Mouse (Mus musculus) lung, embryonic 14.5 days (tissue): ENCODE results near the gene Sh2d7. TPM values are rescaled to one million over a fixed set of nuclear protein-coding genes. Genes with fewer than 3 reads are reported as not detected.
A peak's percentile ranks its signal among the peaks of the same experiment; 100 is the strongest.

Source experiments
- ATAC-seq: fragments of 200-750 bp; cut with Nextera tagmentation; 2 replicates; pipeline ENCODE4 v1.8.0; 2017; ENCODE audit warnings: mild to moderate bottlenecking, moderate TSS enrichment, moderate library complexity; ENCODE audit not compliant: insufficient read depth
- DNase-seq: peaks from one replicate; pipeline ENCODE4 v3.0.0-alpha.2; 2015
- H3K27ac ChIP-seq: fragments of 300-500 bp; sonication (generic); 2 replicates; pipeline ENCODE4 v1.5.1; 2014; ENCODE audit warnings: low read depth, mild to moderate bottlenecking, moderate library complexity
- H3K27me3 ChIP-seq: fragments of 300-500 bp; sonication (generic); 2 replicates; pipeline ENCODE4 v1.6.1; 2014; ENCODE audit warnings: low read length, control low read depth; ENCODE audit not compliant: insufficient read depth
- H3K36me3 ChIP-seq: fragments of 300-500 bp; sonication (generic); 2 replicates; pipeline ENCODE4 v1.6.1; 2014; ENCODE audit warnings: control low read depth; ENCODE audit not compliant: insufficient read depth
- H3K4me1 ChIP-seq: fragments of 300-500 bp; sonication (generic); 2 replicates; pipeline ENCODE4 v1.6.1; 2014; ENCODE audit warnings: antibody characterized with exemption, control low read depth; ENCODE audit not compliant: insufficient read depth
- H3K4me2 ChIP-seq: fragments of 300-500 bp; sonication (generic); 2 replicates; pipeline ENCODE4 v1.6.1; 2014; ENCODE audit warnings: mild to moderate bottlenecking
- H3K4me3 ChIP-seq: fragments of 300-500 bp; sonication (generic); 2 replicates; pipeline ENCODE4 v1.5.1; 2014; ENCODE audit warnings: low read depth, low read length
- H3K9ac ChIP-seq: fragments of 300-500 bp; sonication (generic); 2 replicates; pipeline ENCODE4 v1.6.1; 2014
- H3K9me3 ChIP-seq: fragments of 300-500 bp; sonication (generic); 2 replicates; pipeline ENCODE4 v1.6.1; 2016; ENCODE audit warnings: low read depth, low read length, control low read depth
- CTCF ChIP-seq: IDR thresholded peaks from 2 replicates; pipeline ENCODE4 v1.5.1; 2016; ENCODE audit warnings: antibody characterized with exemption, low read depth
- WGBS: fragments of 180-500 bp; shearing (Covaris S2); extraction: QIAGEN DNeasy Blood & Tissue Kit; methylation state at CpG from one replicate; pipeline ENCODE4 v1.1.7; 2014; 5-methylcytosine and 5-hydroxymethylcytosine counted together
- polyA plus RNA-seq: library from polyadenylated mRNA; unstranded; fragments of >200 nt; fragmentation: Nextera tagmentation; extraction: Ambion mirVana; gene quantifications from 2 replicates; pipeline ENCODE4 v1.2.1, GENCODE M21; 2014

Gene Sh2d7
- polyA plus RNA-seq, 1 experiment from 2014 or later = not detected

DNA sequence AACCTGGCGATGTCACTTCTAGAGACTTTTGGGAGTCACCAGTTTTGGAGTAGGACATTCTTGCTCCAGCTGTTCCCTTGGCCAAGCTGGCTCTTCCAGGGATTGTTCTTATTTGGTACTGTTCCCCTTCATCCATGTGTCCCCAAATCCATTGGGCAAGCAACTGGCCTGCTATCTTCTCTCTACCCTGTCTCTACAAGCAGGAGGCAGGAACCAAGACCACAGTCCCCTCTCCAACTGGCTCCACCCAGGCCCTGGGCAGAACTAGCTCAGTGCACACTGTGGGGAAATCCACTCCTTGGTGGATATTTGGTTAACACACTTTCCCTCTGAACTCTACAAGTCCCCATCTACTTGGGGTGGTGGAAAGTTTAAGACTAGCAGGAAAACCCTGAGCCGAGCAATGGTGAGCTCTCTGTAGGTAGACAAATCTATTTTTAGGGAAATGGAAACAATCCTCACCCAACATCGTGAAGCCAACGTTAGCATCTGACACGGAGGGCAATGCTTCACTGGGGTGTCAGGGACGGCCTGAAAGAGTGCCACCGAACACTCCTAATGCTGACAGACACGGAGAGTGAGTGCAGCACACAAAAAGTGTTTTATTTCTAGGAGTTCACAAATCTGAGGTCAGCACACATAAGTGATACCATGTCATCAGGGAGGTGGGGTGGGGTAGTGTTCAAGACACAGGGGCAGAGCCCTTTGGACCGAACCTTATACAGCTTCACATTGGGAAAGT lies 5.6 kb downstream of the Sh2d7 start:
- DNase-seq = no peak
- no peak for ATAC-seq
- Histone ChIP-seq H3K27me3 (no peaks in the 10 kb centered on the region), H3K36me3 (no peaks in the 10 kb centered on the region), H3K9me3 (no peaks in the 10 kb centered on the region), H3K4me1 (no peaks in the 10 kb centered on the region), H3K27ac (no peak overlapping the region), H3K4me2 (no peak overlapping the region), H3K9ac (no peak overlapping the region), H3K4me3 (no peak overlapping the region)
- no peak for TF ChIP-seq CTCF
- 72% methylated on average over 9 of the region's 9 CpGs for WGBS

DNA sequence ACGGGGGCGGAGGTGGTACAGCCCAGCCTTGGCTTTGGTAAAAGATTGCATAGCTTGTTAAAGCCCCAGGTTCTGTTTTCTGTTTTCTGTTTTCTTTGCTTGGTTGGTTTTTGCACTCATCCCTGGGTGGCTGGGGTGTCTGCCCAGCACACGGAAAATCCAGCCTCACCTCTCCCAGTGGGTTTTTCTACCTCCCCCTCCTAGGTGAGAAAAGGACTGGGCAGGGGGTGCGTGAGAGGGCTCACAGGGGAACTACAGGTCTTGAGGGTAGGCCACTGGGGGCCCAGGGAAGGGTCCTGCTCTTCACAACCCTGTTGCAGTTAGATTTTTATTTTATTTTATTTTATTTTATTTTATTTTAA lies 6.2 kb downstream of the Sh2d7 start:
- TF ChIP-seq CTCF = no peak
- H3K27me3 ChIP-seq = no peaks in the 10 kb centered on the region
- DNase-seq (no peak), ATAC-seq (no peak)
- no peaks in the 10 kb centered on the region for H3K9me3 ChIP-seq
- no peak overlapping the region for H3K4me3 ChIP-seq
- 87% methylated on average over 4 of the region's 4 CpGs for WGBS
- no peaks in the 10 kb centered on the region for H3K4me1 ChIP-seq
- no peak overlapping the region for H3K4me2 ChIP-seq
- H3K27ac ChIP-seq = no peak overlapping the region
- no peak overlapping the region for H3K9ac ChIP-seq
- no peaks in the 10 kb centered on the region for H3K36me3 ChIP-seq

DNA sequence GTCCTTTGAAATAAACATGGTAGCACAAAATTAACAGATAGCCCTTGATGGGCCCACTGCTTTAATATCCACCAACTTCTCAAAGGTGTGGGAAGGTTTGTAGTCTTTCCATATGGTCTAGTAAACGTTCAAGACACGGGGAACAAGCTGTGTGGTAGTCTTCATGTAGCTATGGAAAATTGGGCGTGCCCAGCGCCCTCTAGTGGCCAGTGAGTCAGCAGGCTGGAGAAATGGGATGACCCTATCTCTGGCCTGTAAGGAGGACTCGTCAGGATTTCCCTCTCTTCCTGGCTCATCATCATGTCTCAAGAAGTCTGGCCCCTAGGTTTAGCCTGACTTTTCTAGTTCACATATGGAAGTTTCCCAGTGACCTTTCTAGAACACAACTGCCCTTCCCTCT lies 8.8 kb downstream of the Sh2d7 start:
- Histone ChIP-seq H3K4me1 (no peaks in the 10 kb centered on the region), H3K9me3 (no peaks in the 10 kb centered on the region), H3K9ac (no peak overlapping the region), H3K4me3 (no peak overlapping the region), H3K27me3 (no peaks in the 10 kb centered on the region), H3K36me3 (no peaks in the 10 kb centered on the region), H3K27ac (no peak overlapping the region), H3K4me2 (no peak overlapping the region)
- DNase-seq = peak; percentile 75
- peak; percentile 38; the same call in 1 of the 2 replicates for ATAC-seq
- peak; percentile 74 for TF ChIP-seq CTCF
- WGBS = 18% methylated on average over 5 of the region's 5 CpGs

DNA sequence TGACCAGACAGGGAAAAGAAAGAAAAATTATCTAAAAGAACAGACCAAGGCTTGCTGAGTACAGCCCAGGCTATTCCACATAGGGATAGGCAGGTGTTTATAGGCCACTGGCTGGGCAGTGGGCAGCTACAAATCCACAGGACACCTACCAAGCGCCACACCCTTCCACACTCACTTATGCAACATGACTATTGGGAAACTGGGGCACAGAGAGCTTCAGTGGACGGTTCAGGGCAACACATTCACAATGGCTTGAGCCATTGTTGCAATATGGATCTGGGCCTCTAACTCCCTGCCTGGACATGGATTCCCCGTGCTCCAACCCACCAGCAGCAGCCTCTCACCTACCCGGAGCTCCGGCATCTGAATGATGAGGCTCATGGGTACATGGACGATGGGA lies 10.6 kb downstream of the Sh2d7 start:
- H3K9ac ChIP-seq = no peak overlapping the region
- WGBS = 82% methylated on average over 6 of the region's 6 CpGs
- H3K4me1 ChIP-seq = no peaks in the 10 kb centered on the region
- TF ChIP-seq CTCF = no peak
- H3K27ac ChIP-seq = no peak overlapping the region
- H3K36me3 ChIP-seq = no peaks in the 10 kb centered on the region
- H3K4me3 ChIP-seq = no peak overlapping the region
- DNase-seq (no peak), ATAC-seq (no peak)
- no peaks in the 10 kb centered on the region for H3K9me3 ChIP-seq
- H3K4me2 ChIP-seq = no peak overlapping the region
- no peaks in the 10 kb centered on the region for H3K27me3 ChIP-seq

DNA sequence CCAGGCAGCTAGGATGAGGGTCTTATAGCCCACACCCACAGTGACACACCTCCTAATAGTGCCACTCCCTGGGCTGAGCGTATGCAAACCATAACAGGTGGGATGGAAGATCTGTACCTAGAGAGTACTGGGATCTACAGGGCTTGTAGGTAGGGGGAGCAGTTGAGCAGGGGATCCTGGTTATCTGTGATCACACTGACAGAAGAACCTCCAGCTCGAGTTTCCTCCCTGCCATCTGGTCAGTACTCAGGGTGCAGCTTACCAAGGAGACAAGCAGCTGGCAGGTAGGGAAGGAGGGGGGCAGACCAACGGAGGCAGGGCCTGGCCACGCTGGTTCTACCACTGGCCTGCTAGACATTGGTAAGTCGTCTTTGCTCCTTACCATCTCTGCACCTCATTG lies 13.6 kb downstream of the Sh2d7 start:
- TF ChIP-seq CTCF = peak; percentile 38
- Histone ChIP-seq H3K9me3 (no peaks in the 10 kb centered on the region), H3K4me2 (no peak overlapping the region), H3K36me3 (no peaks in the 10 kb centered on the region), H3K4me1 (no peaks in the 10 kb centered on the region), H3K4me3 (no peak overlapping the region), H3K9ac (no peak overlapping the region), H3K27ac (no peak overlapping the region), H3K27me3 (no peaks in the 10 kb centered on the region)
- no peak for ATAC-seq
- 23% methylated on average over 5 of the region's 5 CpGs for WGBS
- DNase-seq = peak; percentile 23

DNA sequence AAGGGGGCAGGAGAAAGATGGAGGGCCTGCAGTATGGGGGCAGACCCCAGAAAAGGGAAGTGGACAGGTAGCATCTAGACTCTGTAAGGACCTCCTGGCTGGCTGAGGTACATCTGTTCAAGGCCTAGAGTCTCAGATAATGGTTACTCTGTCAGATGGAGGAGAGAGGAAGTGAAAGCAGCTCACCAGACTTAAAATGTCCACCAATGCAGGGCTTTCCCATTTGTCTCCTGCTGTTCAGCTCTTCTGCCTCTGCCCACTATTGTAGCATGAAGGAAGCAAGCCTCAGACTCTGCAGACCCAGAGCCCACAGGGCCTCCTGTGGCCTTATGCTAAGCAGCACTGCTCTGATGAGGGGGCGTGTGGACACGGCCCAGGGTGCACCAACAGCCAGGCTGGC lies 16.3 kb downstream of the Sh2d7 start:
- WGBS = 76% methylated on average over 2 of the region's 2 CpGs
- H3K9me3 ChIP-seq = no peaks in the 10 kb centered on the region

DNA sequence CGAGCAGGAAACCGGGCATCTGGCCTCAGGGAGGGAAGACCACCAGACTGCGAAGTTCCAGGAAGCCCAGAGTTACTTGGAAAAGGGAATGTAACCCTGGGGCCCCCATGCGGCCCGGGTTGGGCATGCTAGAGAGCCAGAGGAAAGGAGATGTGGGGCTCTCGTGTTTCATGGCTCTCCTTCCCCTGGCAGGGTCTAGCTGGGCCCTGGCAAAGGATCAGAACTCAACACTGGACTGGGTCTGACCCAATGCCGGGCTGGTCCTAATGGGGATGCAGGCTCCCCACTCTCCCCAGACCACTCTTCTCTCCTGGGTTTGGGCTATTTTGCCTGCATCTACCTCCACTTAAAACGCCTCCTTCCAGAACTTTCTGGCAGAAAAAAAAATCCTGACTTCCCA lies 19.9 kb downstream of the Sh2d7 start:
- Histone ChIP-seq H3K36me3 (no peaks in the 10 kb centered on the region), H3K9me3 (no peaks in the 10 kb centered on the region), H3K4me2 (no peak overlapping the region), H3K4me3 (no peak overlapping the region), H3K27ac (no peak overlapping the region), H3K9ac (no peak overlapping the region), H3K27me3 (peaks cover 9% of the 10 kb centered on the region; the same call in 1 of the 2 replicates), H3K4me1 (no peaks in the 10 kb centered on the region)
- TF ChIP-seq CTCF = no peak
- 66% methylated on average over 8 of the region's 8 CpGs for WGBS
- DNase-seq (no peak), ATAC-seq (no peak)

More for the DNA sequence above, 16.3 kb downstream of the Sh2d7 start:
- TF ChIP-seq CTCF = no peak
- no peak for DNase-seq
- Histone ChIP-seq H3K4me2 (no peak overlapping the region), H3K27ac (no peak overlapping the region), H3K36me3 (no peaks in the 10 kb centered on the region), H3K27me3 (peaks cover 9% of the 10 kb centered on the region; the same call in 1 of the 2 replicates), H3K4me1 (no peaks in the 10 kb centered on the region), H3K9ac (no peak overlapping the region), H3K4me3 (no peak overlapping the region)
- ATAC-seq = no peak
